Mouse (Mus musculus) erythroblast, embryonic 14.5 days (primary cell): Measurements from ENCODE around the gene Adcy1. TPM values are rescaled to one million over a fixed set of nuclear protein-coding genes. Genes with fewer than 3 reads are reported as not detected.

Experiments used
- H3K27me3 ChIP-seq: 2 replicates; pipeline ENCODE4 v1.6.1; 2012; ENCODE audit warnings: inconsistent platforms; ENCODE audit not compliant: control insufficient read depth
- H3K36me3 ChIP-seq: 2 replicates; pipeline ENCODE4 v1.6.1; 2012; ENCODE audit warnings: mild to moderate bottlenecking, inconsistent platforms; ENCODE audit not compliant: control insufficient read depth
- H3K4me1 ChIP-seq: 2 replicates; pipeline ENCODE4 v1.6.1; 2012; ENCODE audit warnings: inconsistent platforms; ENCODE audit not compliant: control insufficient read depth
- H3K4me3 ChIP-seq: replicated peaks from 2 replicates; pipeline ENCODE3; 2012; ENCODE audit warnings: moderate library complexity, mild to moderate bottlenecking, inconsistent platforms
- H3K9me3 ChIP-seq: 2 replicates; pipeline ENCODE4 v1.6.1; 2012; ENCODE audit warnings: low read length, inconsistent platforms, mixed read lengths; ENCODE audit not compliant: control insufficient read depth
- GATA1 ChIP-seq: IDR thresholded peaks from 2 replicates; pipeline ENCODE4 v1.6.1; 2012; ENCODE audit warnings: low read length, inconsistent platforms, mixed read lengths
- TAL1 ChIP-seq: IDR thresholded peaks from 3 replicates; pipeline ENCODE4 v1.6.1; 2012; ENCODE audit warnings: low read length, inconsistent platforms, mixed read lengths
- polyA plus RNA-seq: library from polyadenylated mRNA; stranded (reverse); fragments of >175 nt; gene quantifications from 2 replicates; pipeline ENCODE4 v1.2.3, GENCODE M21; 2012

Adcy1 gene
- polyA plus RNA-seq, 1 experiment: under 0.01 TPM

GRCm38 (mm10) chr11:7085184-7085583, 21.9 kb downstream of the Adcy1 start:
- no peak for TF ChIP-seq TAL1
- TF ChIP-seq GATA1: no peak
- H3K27me3 ChIP-seq: no peaks in the 10 kb centered on the region
- no peak overlapping the region for H3K4me3 ChIP-seq
- H3K9me3 ChIP-seq: no peaks in the 10 kb centered on the region
- H3K36me3 ChIP-seq: no peaks in the 10 kb centered on the region
- H3K4me1 ChIP-seq: no peaks in the 10 kb centered on the region

DNA sequence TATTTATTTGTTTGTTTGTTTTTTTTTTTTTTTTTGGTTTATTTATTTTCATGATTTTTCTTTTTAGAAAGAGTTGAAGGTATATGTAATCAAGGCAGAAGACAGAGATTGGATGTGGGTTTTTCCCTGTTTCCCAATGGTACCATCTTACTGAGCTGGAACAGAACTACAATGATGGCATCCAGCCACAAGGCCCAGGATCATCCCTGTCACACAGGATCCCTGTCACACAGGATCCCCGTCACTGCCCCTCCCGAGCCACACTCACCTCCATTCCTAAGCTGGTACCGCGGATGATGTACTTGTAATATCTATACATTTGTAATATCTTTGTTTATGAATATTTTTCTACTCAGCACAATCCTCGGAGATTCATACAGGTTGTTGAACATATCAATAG, 27.8 kb downstream of the Adcy1 start:
- no peaks in the 10 kb centered on the region for H3K36me3 ChIP-seq
- no peak overlapping the region for H3K4me3 ChIP-seq
- H3K27me3 ChIP-seq: no peaks in the 10 kb centered on the region
- H3K4me1 ChIP-seq: no peaks in the 10 kb centered on the region
- no peak for TF ChIP-seq GATA1
- no peak for TF ChIP-seq TAL1
- peaks cover 5% of the 10 kb centered on the region; the same call in 1 of the 2 replicates for H3K9me3 ChIP-seq

- no peaks in the 10 kb centered on the region for H3K36me3 ChIP-seq
- no peaks in the 10 kb centered on the region for H3K27me3 ChIP-seq
- no peaks in the 10 kb centered on the region for H3K4me1 ChIP-seq
- no peak for TF ChIP-seq GATA1
- no peak for TF ChIP-seq TAL1
- peaks cover 5% of the 10 kb centered on the region; the same call in 1 of the 2 replicates for H3K9me3 ChIP-seq
- no peak overlapping the region for H3K4me3 ChIP-seq
These were observed 31.6 kb downstream of the Adcy1 start for GRCm38 (mm10) chr11:7094844-7095243.

DNA sequence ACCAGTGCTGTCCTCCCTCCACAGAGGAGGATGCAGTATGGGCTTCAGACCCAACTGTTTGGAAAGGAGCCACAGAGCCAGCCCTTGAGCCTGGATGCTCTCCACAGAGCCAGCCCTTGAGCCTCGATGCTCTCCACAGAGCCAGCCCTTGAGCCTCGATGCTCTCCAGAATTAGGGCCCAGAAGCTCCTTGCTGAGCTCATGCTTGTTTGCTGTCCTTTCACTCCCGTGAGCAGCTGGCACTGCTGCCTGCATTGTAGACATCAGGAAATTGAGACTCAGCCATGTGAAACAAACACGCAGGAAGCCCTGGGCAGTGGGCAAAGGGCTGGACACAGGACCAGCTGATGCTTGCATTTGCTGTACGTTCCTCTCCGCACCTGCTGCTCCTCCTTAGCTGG, 38.4 kb downstream of the Adcy1 start:
- no peak for TF ChIP-seq TAL1
- no peak for TF ChIP-seq GATA1
- H3K4me3 ChIP-seq: no peak overlapping the region
- no peaks in the 10 kb centered on the region for H3K4me1 ChIP-seq
- H3K9me3 ChIP-seq: no peaks in the 10 kb centered on the region
- H3K27me3 ChIP-seq: no peaks in the 10 kb centered on the region
- H3K36me3 ChIP-seq: no peaks in the 10 kb centered on the region

GRCm38 (mm10) chr11:7102256-7103194, 39.2 kb downstream of the Adcy1 start:
- H3K36me3 ChIP-seq: no peaks in the 10 kb centered on the region
- H3K9me3 ChIP-seq: no peaks in the 10 kb centered on the region
- H3K4me3 ChIP-seq: no peak overlapping the region
- H3K4me1 ChIP-seq: no peaks in the 10 kb centered on the region
- H3K27me3 ChIP-seq: no peaks in the 10 kb centered on the region
- no peak for TF ChIP-seq TAL1
- no peak for TF ChIP-seq GATA1

GRCm38 (mm10) chr11:7105337-7105736, 42.0 kb downstream of the Adcy1 start:
- Histone ChIP-seq H3K27me3 (no peaks in the 10 kb centered on the region), H3K4me3 (no peak overlapping the region), H3K36me3 (no peaks in the 10 kb centered on the region), H3K4me1 (no peaks in the 10 kb centered on the region), H3K9me3 (no peaks in the 10 kb centered on the region)
- TF ChIP-seq TAL1 (no peak), GATA1 (no peak)

- no peak for TF ChIP-seq GATA1
- TF ChIP-seq TAL1: no peak
- H3K4me1 ChIP-seq: no peaks in the 10 kb centered on the region
- H3K36me3 ChIP-seq: no peaks in the 10 kb centered on the region
- H3K4me3 ChIP-seq: no peak overlapping the region
- no peaks in the 10 kb centered on the region for H3K27me3 ChIP-seq
- no peaks in the 10 kb centered on the region for H3K9me3 ChIP-seq
These were observed 45.8 kb downstream of the Adcy1 start for GRCm38 (mm10) chr11:7109131-7109530.

DNA sequence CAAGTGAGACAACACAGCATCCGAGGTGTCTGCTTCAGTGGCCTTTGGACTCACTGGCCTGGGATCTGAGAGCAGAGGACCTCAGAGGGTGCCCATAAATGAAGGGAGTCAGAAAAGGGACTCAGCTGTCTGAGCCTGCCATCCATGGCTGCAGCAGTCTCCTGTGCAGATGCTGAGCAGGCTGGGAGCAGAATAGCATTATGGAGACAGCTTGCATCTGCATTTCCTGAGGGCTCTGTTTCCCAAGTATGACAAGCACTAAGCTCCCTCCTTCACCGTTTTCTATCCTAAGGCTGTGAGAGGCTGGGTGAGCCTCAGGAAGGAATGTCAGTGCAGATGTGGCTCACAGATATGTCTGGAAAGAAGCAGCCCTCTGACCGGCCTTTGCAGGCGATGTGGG, 49.8 kb downstream of the Adcy1 start:
- H3K4me1 ChIP-seq: no peaks in the 10 kb centered on the region
- no peaks in the 10 kb centered on the region for H3K27me3 ChIP-seq
- H3K4me3 ChIP-seq: no peak overlapping the region
- no peaks in the 10 kb centered on the region for H3K36me3 ChIP-seq
- TF ChIP-seq GATA1: no peak
- TF ChIP-seq TAL1: no peak
- no peaks in the 10 kb centered on the region for H3K9me3 ChIP-seq

DNA sequence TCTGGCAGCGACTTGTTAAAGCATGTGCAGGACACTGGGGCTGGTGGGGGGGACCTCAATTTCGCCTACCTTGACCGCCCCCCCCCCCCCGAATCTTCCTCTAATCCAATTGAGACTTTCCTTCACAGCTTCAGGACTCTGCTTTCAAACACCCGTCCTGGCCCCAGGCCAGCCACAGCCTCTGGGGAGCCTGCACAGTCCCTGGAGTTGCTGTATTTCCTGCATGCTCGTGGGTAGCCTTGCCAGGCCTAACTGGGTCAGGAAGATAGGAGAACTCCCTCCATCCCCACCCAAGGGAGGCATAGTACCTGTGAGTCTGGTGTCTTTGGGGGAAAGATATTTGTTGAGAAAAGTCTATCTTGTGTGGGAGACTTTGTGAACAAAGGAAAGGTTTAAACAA, 50.4 kb downstream of the Adcy1 start:
- H3K36me3 ChIP-seq: no peaks in the 10 kb centered on the region
- H3K9me3 ChIP-seq: no peaks in the 10 kb centered on the region
- TF ChIP-seq GATA1 (no peak), TAL1 (no peak)
- no peaks in the 10 kb centered on the region for H3K27me3 ChIP-seq
- H3K4me1 ChIP-seq: no peaks in the 10 kb centered on the region
- no peak overlapping the region for H3K4me3 ChIP-seq
